Mouse (Mus musculus) kidney, adult 2 months (tissue): ENCODE measurements around the gene Uox. TPM values are rescaled to one million over a fixed set of nuclear protein-coding genes. Genes with fewer than 3 reads are reported as not detected.

ENCODE experiments used
- DNase-seq: peaks from one replicate; pipeline ENCODE4 v3.0.0; 2021
- H3K27ac ChIP-seq: fragments of 200-500 bp; 2 replicates; pipeline ENCODE4 v1.5.1; 2012; ENCODE audit warnings: low read depth, low read length, control low read depth, inconsistent platforms; ENCODE audit not compliant: insufficient read depth
- H3K27me3 ChIP-seq: fragments of 200-500 bp; replicated peaks from 2 replicates; pipeline ENCODE4 v1.6.1; 2012; ENCODE audit warnings: mild to moderate bottlenecking, moderate library complexity, low read length, inconsistent platforms; ENCODE audit not compliant: control insufficient read depth, insufficient read depth
- H3K36me3 ChIP-seq: fragments of 200-500 bp; 2 replicates; pipeline ENCODE4 v1.6.1; 2012; ENCODE audit warnings: mild to moderate bottlenecking, moderate library complexity, low read length, inconsistent platforms; ENCODE audit not compliant: control insufficient read depth, insufficient read depth
- H3K4me1 ChIP-seq: fragments of 200-500 bp; 2 replicates; pipeline ENCODE4 v1.6.1; 2011; ENCODE audit warnings: low read length; ENCODE audit not compliant: control insufficient read depth, insufficient read depth
- H3K4me3 ChIP-seq: fragments of 200-500 bp; 2 replicates; pipeline ENCODE4 v1.5.1; 2011; ENCODE audit warnings: mild to moderate bottlenecking, low read depth, low read length, control low read depth; ENCODE audit not compliant: insufficient read depth
- CTCF ChIP-seq: fragments of 200-500 bp; conservative IDR thresholded peaks from 2 replicates; pipeline ENCODE4 v1.5.1; 2011; ENCODE audit warnings: low read depth, mild to moderate bottlenecking, control low read depth, low read length, moderate library complexity, mixed read lengths; ENCODE audit not compliant: insufficient read depth, insufficient read length
- POLR2A ChIP-seq: fragments of 200-500 bp; IDR thresholded peaks from one replicate; pipeline ENCODE4 v1.6.1; 2011; ENCODE audit warnings: low read depth, low read length, control low read depth
- WGBS: fragments of 180-500 bp; shearing (Covaris S2); methylation state at CpG from one replicate; pipeline ENCODE4 v1.1.7; 2018; 5-methylcytosine and 5-hydroxymethylcytosine counted together
- polyA plus RNA-seq: library from polyadenylated mRNA; depleted of rRNA; stranded (reverse); fragments of >200 nt; gene quantifications from 2 replicates; pipeline ENCODE4 v1.2.3, GENCODE M21; 2012; rRNA removed

Uox gene
- 0.19 TPM in 1 of 2 replicates, not detected in the other for polyA plus RNA-seq

GRCm38 (mm10) chr3:146570148-146570782 lies at the start of gene Uox:
Uox (plus strand) TSS chr3:146570426.
- H3K36me3 ChIP-seq = no peaks in the 10 kb centered on the region
- no peak within 1 kb of the TSS for H3K27ac ChIP-seq
- TF ChIP-seq CTCF (no peak), POLR2A (no peak)
- no peaks in the 10 kb centered on the region for H3K4me1 ChIP-seq
- no peak within 1 kb of the TSS for H3K4me3 ChIP-seq
- H3K27me3 ChIP-seq = no peaks in the 10 kb centered on the region
- no peak for DNase-seq
- WGBS = 83% methylated on average over 10 of the region's 10 CpGs

DNA sequence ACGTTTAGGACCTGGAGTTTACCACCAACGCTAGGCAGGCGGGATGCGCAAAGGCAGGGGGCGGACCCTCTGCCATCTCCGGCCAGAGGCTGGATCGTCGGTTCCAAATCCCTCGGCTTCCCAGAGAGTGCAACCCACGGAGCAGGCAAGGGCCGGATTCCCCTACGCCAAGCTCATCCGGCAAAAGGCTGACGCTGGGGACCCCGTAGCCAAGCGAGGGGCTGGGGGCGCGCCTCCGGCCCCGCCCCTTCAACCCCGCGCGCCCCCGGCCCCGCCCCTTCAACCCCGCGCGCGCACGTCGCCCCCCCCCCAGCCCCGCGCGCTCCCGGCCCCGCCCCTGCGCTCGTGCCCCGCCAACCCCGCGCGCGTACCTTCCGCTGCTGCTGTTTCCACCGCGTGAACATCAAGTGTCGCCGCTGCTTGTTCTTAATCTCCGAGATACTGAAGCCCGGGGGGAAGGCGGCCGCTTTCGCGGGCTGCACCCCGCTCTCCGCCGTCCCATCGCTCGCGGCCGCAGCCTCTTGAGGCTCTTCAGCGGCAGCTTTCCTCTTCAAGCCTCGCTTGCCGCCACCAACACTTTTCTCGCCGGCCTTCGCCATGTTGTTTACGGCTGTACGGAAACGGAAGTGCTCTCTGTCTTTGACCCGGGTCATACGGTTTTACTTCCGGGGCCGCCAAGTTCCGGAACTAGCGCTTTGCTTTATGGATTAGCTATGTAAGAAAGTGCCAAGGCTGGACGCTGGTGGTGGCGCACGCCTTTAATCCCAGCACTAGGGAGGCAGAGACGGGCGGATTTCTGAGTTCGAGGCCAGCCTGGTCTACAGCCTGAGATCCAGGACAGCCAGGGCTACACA lies 49.2 kb upstream of the Uox start, which contains the start of gene Rpf1:
Gene Rpf1, minus strand, starts transcription at position 632 of the 854 bp plus-strand sequence.
- Histone ChIP-seq H3K27me3 (no peaks in the 10 kb centered on the region), H3K36me3 (no peaks in the 10 kb centered on the region; the same call in 1 of the 2 replicates), H3K4me3 (peak within 1 kb of the TSS; percentile 88), H3K27ac (peak within 1 kb of the TSS; percentile 93), H3K4me1 (no peaks in the 10 kb centered on the region; the same call in 1 of the 2 replicates)
- peak; percentile 96 for DNase-seq
- under 1% methylated on average over 79 of the region's 82 CpGs for WGBS
- TF ChIP-seq CTCF = no peak
- no peak for TF ChIP-seq POLR2A

DNA sequence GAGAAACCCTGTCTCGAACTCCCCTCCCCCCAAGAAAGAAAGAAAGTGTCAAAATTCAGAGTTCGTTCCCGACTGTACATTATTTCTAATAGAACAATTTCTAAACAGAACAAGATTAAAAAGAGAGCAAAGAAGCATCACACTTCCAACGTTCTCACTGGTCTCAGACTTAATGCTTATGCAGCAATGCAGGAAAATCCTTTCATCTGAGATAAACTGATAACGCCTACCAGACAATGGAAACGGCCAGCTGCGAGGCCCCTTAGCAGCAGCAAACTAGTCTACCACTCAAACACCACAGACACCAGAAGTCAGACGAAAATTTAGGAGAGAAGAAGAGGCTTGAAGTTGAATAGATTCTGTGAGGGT lies 48.6 kb upstream of the Uox start:
- DNase-seq = no peak
- TF ChIP-seq CTCF (no peak), POLR2A (no peak)
- Histone ChIP-seq H3K4me3 (peak overlapping the region; percentile 88), H3K27ac (peak overlapping the region; percentile 79; the same call in 1 of the 2 replicates), H3K36me3 (no peaks in the 10 kb centered on the region; the same call in 1 of the 2 replicates), H3K27me3 (no peaks in the 10 kb centered on the region), H3K4me1 (no peaks in the 10 kb centered on the region; the same call in 1 of the 2 replicates)
- WGBS = 11% methylated on average over 8 of the region's 8 CpGs

DNA sequence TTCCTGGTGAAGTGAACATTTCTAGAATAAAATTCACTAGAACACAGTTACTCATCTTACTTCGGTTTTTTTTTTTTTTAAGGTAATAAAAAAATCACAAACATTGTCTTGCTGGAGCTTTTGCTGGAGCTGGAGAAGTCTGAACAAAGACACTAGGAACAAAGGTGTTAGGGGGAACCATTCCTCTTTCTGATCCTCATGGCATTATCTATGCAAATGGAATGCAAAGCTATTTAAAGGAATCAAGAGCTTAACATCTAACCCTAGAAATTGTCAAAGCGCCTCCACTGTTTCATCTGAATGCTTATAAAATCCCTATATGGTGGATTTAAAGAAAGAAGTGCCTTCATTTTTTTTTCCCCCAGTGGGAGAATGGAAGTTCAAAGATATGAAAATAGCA lies 41.9 kb upstream of the Uox start:
- Histone ChIP-seq H3K27me3 (no peaks in the 10 kb centered on the region), H3K4me1 (no peaks in the 10 kb centered on the region), H3K27ac (no peak overlapping the region), H3K4me3 (no peak overlapping the region), H3K36me3 (no peaks in the 10 kb centered on the region)
- WGBS = 58% methylated on average over 2 of the region's 2 CpGs
- no peak for DNase-seq
- no peak for TF ChIP-seq POLR2A
- no peak for TF ChIP-seq CTCF

GRCm38 (mm10) chr3:146534986-146535385 lies 35.2 kb upstream of the Uox start:
- Histone ChIP-seq H3K27ac (no peak overlapping the region), H3K36me3 (no peaks in the 10 kb centered on the region), H3K4me1 (no peaks in the 10 kb centered on the region), H3K27me3 (no peaks in the 10 kb centered on the region), H3K4me3 (no peak overlapping the region)
- TF ChIP-seq CTCF (no peak), POLR2A (no peak)
- no peak for DNase-seq
- 68% methylated on average over 6 of the region's 6 CpGs for WGBS

- H3K4me1 ChIP-seq = no peaks in the 10 kb centered on the region; the same call in 1 of the 2 replicates
- H3K36me3 ChIP-seq = no peaks in the 10 kb centered on the region
- DNase-seq = peak; percentile 75
- H3K4me3 ChIP-seq = no peak overlapping the region
- no peaks in the 10 kb centered on the region for H3K27me3 ChIP-seq
- 22% methylated on average over 4 of the region's 4 CpGs for WGBS
- TF ChIP-seq POLR2A = no peak
- no peak for TF ChIP-seq CTCF
- no peak overlapping the region for H3K27ac ChIP-seq
Observed at GRCm38 (mm10) chr3:146540521-146541273, 29.5 kb upstream of the Uox start.
